ENCODE assay signal across 15 mouse cellular contexts in genomic region chr17:60268846-60269245, GRCm38 (mm10).
"Had no signal": no experiment of that assay in that cellular context is flagged by ENCODE, and none has a peak within 500 bp of the region (broad histone marks: within the 10 kb centered on the region; RNA-seq: fewer than 3 reads in every experiment).

No protein-coding gene starts in this region.

- ATAC-seq: midbrain, embryonic 15.5 days had no signal

- H3K27ac ChIP-seq: liver, embryonic 13.5 days; lung, embryonic 15.5 days; midbrain, embryonic 10.5 days; midbrain, embryonic 15.5 days; neural tube, embryonic 12.5 days; neural tube, embryonic 15.5 days had no signal

- H3K27me3 ChIP-seq: liver, embryonic 13.5 days; lung, embryonic 15.5 days; megakaryocyte, embryonic 14.5 days; midbrain, embryonic 15.5 days; neural tube, embryonic 12.5 days; neural tube, embryonic 15.5 days had no signal

- H3K9ac ChIP-seq: liver, embryonic 13.5 days; lung, embryonic 15.5 days; midbrain, embryonic 15.5 days; neural tube, embryonic 12.5 days; neural tube, embryonic 15.5 days had no signal

- H3K4me1 ChIP-seq: liver, embryonic 13.5 days; lung, embryonic 15.5 days; megakaryocyte, embryonic 14.5 days; midbrain, embryonic 10.5 days; midbrain, embryonic 15.5 days; neural tube, embryonic 12.5 days had no signal

- H3K36me3 ChIP-seq: liver, embryonic 13.5 days; lung, embryonic 15.5 days; midbrain, embryonic 10.5 days; midbrain, embryonic 15.5 days; neural tube, embryonic 12.5 days; neural tube, embryonic 15.5 days had no signal

- H3K4me3 ChIP-seq: liver, embryonic 13.5 days; lung, embryonic 15.5 days; megakaryocyte, embryonic 14.5 days; midbrain, embryonic 10.5 days; midbrain, embryonic 15.5 days; neural tube, embryonic 12.5 days; neural tube, embryonic 15.5 days had no signal

- DNase-seq: kidney, adult 8-10 months; kidney, postnatal 14 days; kidney, postnatal 4 days; layer of hippocampus, adult 9-11 months; liver, embryonic 13.5 days; lung, postnatal 10 days; lung, postnatal 36 days; thymus, adult 18-20 months; thymus, postnatal 36 days had no signal

- H3K4me2 ChIP-seq: liver, embryonic 13.5 days; lung, embryonic 15.5 days; midbrain, embryonic 15.5 days; neural tube, embryonic 12.5 days; neural tube, embryonic 15.5 days had no signal

- H3K9me3 ChIP-seq: liver, embryonic 13.5 days; lung, embryonic 15.5 days; megakaryocyte, embryonic 14.5 days; midbrain, embryonic 10.5 days; midbrain, embryonic 15.5 days; neural tube, embryonic 12.5 days; neural tube, embryonic 15.5 days had no signal
